Mouse (Mus musculus): ENCODE data around the gene Oaf. TPM values are rescaled to one million over a fixed set of nuclear protein-coding genes. Genes with fewer than 3 reads are reported as not detected.
A peak's percentile ranks its signal among the peaks of the same experiment; 100 is the strongest.

The Oaf gene
- total and polyA plus RNA-seq, 3 experiments: 57.6 to 137 TPM; not detected in 1

DNA sequence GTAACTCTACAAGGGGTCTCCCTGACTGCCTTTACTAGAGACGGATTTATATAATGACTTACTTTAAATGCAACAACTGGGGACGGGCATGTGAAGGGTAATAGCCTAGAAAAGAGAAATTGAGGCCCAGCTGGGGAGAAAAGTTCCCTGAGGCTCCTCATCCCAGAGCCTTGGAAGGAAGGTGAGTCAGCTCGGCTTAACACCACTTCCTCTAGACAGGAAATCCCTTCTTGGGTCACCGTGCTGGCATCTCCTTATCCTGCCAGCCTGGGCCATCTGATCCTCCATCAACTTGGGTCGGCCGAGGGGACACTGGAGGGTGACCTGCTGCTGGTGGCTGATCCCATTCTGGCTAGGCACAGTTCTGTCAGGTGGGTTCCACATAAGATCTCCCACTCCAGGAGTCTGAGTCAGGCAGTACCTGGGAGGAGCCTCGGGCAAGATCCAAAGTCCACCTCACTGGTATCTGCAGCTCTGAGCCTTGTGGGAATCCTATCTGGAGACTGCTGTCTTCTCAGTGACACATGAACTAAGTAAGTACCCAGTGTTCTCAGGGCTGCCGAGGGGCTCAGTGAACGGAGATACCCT lies 13.0 kb downstream of the Oaf start:
- Histone ChIP-seq H3K36me3 (ENCODE audit: control insufficient read depth in 1 of 2, insufficient read depth in 2 of 2, low read length in 2 of 2) (peaks cover 0 to 26% of the 10 kb centered on the region in 2 experiments), H3K9ac (ENCODE audit: control insufficient read depth, low read depth, low read length, poor library complexity, severe bottlenecking) (no peak overlapping the region), H3K4me1 (ENCODE audit: control insufficient read depth in 1 of 2, insufficient read depth in 2 of 2, low read length in 2 of 2) (peaks cover 3 to 43% of the 10 kb centered on the region in 2 experiments; a peak in 3 of 4 replicates), H3K9me3 (replicated peaks; ENCODE audit: insufficient read depth, low read length) (no peaks in the 10 kb centered on the region), H3K27ac (ENCODE audit: control insufficient read depth, low read depth, low read length) (no peak overlapping the region), H3K79me2 (ENCODE audit: control insufficient read depth, insufficient read depth, low read length, poor library complexity) (peaks cover 27% of the 10 kb centered on the region), H3K27me3 (ENCODE audit: control insufficient read depth in 1 of 2, insufficient read depth in 2 of 2, low read length in 2 of 2) (no peaks in the 10 kb centered on the region), H3K4me3 (ENCODE audit: control insufficient read depth in 1 of 2, insufficient read depth in 1 of 2, low read depth in 2 of 2, low read length in 2 of 2) (no peak overlapping the region)
- DNase-seq (ENCODE audit: low read depth, low spot score): no peak
- TF ChIP-seq CHD1 (IDR thresholded peaks at IDR 0.05; ENCODE audit: low read depth, low read length) (no peak), TBP (IDR thresholded peaks at IDR 0.05; ENCODE audit: low read depth, low read length) (no peak), SIN3A (IDR thresholded peaks at IDR 0.05; ENCODE audit: low read length) (no peak), MYB (IDR thresholded peaks at IDR 0.05; ENCODE audit: low read depth, low read length) (no peak), POLR2A (IDR thresholded peaks at IDR 0.05; ENCODE audit: control insufficient read depth in 1 of 2, insufficient read depth in 1 of 2, low read depth in 1 of 2, low read length in 2 of 2, poor library complexity in 1 of 2) (no peak), MAX (IDR thresholded peaks at IDR 0.05; ENCODE audit: low read length) (no peak), GATA1 (IDR thresholded peaks at IDR 0.05; ENCODE audit: low read depth, low read length) (no peak), USF2 (IDR thresholded peaks at IDR 0.05; ENCODE audit: borderline replicate concordance in 1 of 2, insufficient read depth in 1 of 2, low read depth in 1 of 2, low read length in 2 of 2) (no peak), RAD21 (IDR thresholded peaks at IDR 0.05; ENCODE audit: low read depth, low read length) (no peak), MAZ (IDR thresholded peaks at IDR 0.05; ENCODE audit: low read depth, low read length) (no peak), UBTF (IDR thresholded peaks at IDR 0.05; ENCODE audit: borderline replicate concordance, insufficient read depth, low read depth, low read length) (no peak), MEF2A (IDR thresholded peaks at IDR 0.05; ENCODE audit: extremely low read depth, insufficient replicate concordance, low read depth, low read length, poor library complexity, severe bottlenecking) (no peak)

DNA sequence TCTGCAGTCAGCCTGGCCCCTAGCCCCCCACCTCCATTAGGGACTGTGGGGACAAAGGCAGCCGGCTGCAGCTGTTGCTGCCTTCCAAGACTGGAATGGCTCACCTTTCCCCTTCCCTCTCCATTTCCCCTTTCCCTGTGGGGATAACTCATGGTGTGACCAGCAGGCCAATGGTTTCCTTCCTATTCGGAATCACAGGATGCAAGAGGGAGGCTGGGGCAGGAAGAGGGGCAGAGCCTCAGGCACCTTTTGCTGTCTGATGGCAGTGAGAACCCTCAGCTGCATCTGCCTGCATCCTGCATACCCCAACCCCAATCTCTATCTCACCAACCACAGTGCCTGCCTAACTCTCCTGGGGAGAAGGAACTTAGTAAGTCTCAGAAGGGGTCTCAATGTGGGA lies 14.2 kb downstream of the Oaf start:
- Histone ChIP-seq H3K27ac (ENCODE audit: control insufficient read depth, low read depth, low read length) (peak overlapping the region; percentile 20), H3K36me3 (ENCODE audit: control insufficient read depth in 1 of 2, insufficient read depth in 2 of 2, low read length in 2 of 2) (peaks cover 3 to 22% of the 10 kb centered on the region in 2 experiments), H3K27me3 (ENCODE audit: control insufficient read depth in 1 of 2, insufficient read depth in 2 of 2, low read length in 2 of 2) (no peaks in the 10 kb centered on the region), H3K9me3 (replicated peaks; ENCODE audit: insufficient read depth, low read length) (no peaks in the 10 kb centered on the region), H3K79me2 (ENCODE audit: control insufficient read depth, insufficient read depth, low read length, poor library complexity) (peaks cover 21% of the 10 kb centered on the region), H3K4me3 (ENCODE audit: control insufficient read depth in 1 of 2, insufficient read depth in 1 of 2, low read depth in 2 of 2, low read length in 2 of 2) (no peak overlapping the region), H3K4me1 (ENCODE audit: control insufficient read depth in 1 of 2, insufficient read depth in 2 of 2, low read length in 2 of 2) (peaks cover 3 to 38% of the 10 kb centered on the region in 2 experiments; a peak in 3 of 4 replicates), H3K9ac (ENCODE audit: control insufficient read depth, low read depth, low read length, poor library complexity, severe bottlenecking) (peak overlapping the region; percentile 9; the same call in 1 of the 2 replicates)
- TF ChIP-seq RCOR1 (IDR thresholded peaks at IDR 0.05; ENCODE audit: low read depth, low read length): no peak
- TF ChIP-seq ZKSCAN1 (IDR thresholded peaks at IDR 0.05; ENCODE audit: low read depth, low read length): no peak
- no peak for DNase-seq (ENCODE audit: low read depth, low spot score)

All from MEL (cell line).